Mouse (Mus musculus): ENCODE data around the gene Fcgrt.
"Not testable (repeated sequence)": the region's sequence is repeated elsewhere in the genome, so short reads cannot be mapped to it uniquely, and the experiment has no call there.

Fcgrt gene

DNA sequence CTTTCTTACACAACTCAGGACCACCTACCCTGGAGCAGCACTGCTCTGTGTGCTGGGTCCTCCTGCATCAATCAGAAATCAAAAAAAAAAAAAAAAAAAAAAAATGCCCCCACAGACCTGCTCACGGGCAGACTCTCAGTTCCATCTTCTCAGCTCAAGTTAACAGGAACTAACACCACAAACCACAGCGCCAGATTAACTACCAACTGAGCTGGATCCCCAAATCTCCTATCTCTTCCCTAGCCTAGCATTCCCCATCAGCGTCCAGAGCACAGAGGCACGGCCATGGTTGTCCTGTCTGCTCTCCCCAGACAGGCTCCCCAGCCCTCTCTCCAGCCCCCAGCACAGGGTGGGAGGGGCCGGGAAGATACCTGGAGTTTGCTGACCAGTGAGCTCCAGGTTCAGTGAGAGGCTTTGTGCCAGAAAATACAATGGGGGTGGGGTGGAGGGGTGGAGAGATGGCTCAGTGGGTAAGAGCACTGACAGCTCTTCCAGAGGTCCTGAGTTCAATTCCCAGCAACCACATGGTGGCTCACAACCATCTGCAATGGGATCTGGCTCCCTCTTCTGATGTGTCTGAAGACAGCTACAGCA lies 3.5 kb upstream of the Fcgrt start:
- no peak for DNase-seq

DNA sequence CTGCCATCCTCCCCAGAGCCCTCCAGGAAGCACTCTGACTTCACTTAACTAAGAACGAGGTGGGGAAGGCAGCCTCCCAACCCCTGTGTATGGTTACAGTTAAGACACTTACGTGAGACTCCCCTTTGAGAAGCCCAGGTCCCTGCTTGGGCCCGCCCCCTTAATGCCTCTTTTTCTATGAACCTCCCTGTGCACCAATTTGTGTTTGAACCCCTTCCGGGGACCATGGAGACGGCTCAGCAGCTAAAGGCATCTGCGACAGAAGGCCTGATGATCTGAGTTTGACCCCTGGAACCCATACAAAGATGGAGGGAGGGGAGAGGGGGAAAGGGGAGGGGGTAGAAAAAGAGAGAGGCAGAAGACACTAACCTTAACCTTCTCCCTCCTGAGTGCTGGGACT lies 2.8 kb upstream of the Fcgrt start:
- no peak for DNase-seq

DNA sequence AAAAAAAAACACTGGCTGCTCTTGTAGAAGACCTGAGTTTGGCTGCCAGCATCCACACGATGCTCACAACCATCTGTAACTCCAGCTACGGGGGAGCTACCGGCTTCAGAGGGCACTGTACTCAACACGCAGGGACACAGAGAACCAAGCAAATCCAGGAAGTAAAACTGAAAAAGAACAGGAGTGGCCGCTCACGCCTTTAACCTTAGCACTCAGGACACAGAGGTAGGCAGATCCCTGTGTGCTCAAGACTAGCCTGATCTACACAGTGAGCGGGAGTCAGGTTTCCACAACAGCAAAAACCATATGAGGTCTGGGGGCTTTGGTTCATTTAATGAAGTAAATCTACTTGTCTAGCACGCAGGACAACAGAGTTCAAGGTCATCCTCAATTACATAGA lies 1.8 kb upstream of the Fcgrt start:
- no peak for DNase-seq

DNA sequence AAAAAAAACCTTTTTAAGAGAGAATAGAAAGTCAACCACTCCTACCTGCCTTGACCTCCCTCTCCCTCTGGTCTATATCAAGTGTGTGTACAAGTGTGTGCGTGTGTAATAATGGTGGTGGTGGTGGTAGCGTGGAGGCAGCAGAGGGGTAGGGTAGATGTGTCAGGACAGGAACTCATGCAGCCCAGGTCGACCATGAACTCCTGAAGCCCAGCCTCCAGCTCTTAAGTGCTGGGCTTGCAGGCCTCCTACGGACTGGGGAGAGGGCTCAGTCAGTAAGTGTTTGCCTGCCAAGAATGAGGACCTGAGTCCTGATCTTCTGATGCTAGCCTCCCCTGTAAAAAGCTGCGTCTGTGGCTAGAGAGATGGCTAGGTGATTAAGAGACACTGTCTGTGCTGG lies 1.3 kb upstream of the Fcgrt start:
- no peak for DNase-seq

DNA sequence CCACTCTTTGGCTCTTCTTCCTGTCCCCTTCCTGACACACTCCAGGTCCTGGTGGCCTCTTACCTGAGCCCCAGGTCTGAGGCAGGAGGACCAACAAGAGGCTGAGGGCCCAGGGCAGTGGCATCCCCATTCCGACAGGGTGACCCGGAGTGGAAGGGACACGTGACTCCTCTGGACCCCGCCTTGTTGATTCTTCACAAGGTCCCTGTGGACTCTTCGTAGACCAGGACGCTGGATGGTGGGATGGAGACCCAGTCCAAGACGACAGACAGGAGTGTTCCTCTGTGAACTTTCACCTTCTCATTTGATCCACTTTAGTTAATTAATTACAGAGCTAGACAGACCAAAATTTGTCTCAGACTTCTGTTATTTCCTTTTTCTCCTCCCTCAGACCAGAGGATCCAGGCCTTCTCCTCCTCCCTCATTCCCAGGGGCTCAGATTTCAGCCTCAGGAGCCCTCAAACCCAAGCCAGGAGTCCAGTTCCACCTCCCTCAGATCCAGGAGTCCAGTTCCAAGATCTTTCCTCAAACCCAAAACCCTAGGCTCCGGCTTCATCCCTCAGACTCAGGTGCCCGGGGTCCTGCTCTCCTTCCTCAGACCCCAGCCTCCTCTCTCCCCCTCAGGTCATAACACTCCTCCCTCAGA lies 588 bp downstream of the Fcgrt start:
- DNase-seq = no peak

DNA sequence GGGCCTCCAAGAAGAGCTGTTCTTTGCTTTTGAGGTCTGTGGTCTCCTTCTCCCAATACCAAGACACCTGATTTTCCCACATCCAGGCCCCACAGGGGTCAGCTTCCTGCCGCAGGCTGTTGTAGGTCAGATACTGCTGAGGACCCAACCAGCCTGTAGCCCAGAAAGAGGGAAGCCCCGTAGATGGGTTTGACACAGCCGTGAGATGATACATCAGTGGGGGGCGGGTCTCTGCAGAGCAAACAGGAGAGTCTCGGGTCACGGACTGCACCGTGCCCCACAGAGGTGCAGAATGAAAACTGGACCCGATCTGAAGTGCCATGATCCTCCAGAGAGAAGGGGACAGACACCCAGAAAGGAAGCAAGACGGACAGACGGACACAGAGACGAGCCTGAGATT lies 1.2 kb downstream of the Fcgrt start:
- DNase-seq = no peak

DNA sequence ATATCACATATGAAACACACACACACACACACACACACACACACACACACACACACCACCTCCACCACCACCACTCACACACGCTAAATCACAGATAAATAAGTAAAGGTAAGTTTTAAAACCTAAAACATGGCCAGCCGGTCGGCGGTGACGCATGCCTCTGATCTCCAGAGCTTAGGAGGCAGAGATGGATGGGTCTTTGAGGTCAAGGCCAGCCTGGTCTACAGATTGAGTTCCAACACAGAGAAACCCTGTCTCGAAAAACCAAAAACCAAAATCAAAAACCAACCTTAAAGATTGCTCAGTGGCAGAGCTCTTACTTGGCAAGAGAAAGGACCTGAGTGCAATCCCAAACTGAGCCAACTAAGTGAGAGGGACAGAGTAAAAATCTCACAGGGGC lies 3.6 kb downstream of the Fcgrt start:
- no peak for DNase-seq

DNA sequence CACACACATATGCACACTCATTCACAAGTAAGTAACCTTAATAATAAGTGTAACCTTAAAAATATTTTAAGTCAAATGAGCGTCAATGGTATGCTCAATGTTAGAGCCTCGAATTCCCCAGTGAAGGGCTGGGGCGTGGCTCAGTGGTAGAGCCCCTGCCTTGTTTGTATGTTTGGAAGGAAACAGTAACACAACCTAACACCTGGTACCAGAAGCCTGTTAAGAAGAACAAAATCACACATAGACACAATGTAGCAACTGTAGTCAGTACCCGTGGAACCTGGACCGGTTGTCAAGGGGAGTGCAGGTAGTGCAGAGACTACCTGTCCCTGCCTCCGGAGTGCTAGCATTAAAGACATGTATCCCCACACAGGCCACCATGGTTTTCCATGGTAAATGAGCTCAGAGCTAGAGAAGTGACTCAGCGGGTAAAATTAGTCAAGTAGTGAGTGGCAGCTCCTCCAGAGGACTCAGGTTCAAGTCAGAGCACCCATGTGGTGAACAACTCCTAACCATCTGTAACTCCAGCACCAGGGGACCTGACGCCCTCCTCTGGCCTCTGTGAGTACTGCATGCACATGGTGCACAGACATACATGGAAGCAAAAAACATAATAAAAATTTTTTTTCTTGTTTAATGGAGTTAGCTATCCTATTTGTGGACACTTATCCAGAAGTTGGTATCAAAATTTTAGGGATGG lies 5.0 kb downstream of the Fcgrt start:
- no peak for DNase-seq

DNA sequence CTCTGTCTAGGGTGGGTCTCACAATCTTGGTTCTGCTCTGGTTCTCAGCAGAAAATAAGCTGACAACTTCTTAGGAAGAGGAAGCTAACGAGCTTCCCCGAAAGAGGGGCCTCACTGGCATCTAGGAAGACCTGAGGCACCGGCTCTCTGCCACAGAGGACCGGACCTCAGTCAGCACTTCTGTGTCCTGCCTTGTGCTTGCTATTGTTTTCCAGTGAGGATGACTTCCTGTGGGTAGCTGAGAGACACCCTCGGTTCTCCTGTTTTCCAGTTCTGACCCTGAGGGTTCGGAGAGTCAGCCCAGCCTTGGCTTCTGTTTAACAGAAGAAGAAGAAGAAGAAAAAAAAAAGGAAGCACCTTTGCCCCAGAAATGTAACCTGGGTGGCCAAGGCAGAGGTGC lies 6.2 kb downstream of the Fcgrt start:
- no peak for DNase-seq

DNA sequence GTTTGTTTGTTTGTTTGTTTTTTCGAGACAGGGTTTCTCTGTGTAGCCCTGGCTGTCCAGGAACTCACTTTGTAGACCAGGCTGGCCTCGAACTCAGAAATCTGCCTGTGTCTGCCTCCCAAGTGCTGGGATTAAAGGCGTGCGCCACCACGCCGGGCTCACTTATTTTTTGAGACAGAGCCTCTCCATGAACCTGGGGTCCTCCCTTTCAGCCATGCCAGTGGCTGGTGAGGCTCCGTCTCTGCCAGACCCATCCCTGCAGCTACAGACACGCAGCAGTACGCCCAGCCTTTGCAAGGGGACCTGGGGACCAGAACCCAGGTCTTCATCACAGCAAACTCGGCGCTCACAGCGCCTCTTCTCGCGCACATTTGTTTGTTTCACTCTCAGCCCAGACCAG lies 7.7 kb downstream of the Fcgrt start:
- not testable (repeated sequence) for DNase-seq

DNA sequence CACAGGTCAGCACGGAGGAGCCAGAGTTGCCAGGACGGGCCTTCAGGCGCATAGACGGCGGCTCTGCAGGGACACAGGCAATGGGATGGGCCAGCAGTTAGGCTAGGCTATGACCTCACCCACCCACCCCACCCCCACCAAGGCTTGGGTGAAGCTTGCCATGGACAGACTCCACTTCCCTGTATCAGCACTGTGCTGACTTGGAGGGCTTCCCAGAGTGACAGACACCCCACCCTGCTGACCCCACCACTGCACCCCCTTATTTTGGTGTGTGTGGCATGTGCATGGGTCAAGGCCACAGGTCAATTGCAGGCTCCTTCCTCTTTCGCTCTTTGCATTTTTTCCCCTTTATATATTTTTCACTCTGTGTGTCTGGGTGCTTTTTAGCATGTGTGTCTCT lies 8.3 kb downstream of the Fcgrt start:
- no peak for DNase-seq

DNA sequence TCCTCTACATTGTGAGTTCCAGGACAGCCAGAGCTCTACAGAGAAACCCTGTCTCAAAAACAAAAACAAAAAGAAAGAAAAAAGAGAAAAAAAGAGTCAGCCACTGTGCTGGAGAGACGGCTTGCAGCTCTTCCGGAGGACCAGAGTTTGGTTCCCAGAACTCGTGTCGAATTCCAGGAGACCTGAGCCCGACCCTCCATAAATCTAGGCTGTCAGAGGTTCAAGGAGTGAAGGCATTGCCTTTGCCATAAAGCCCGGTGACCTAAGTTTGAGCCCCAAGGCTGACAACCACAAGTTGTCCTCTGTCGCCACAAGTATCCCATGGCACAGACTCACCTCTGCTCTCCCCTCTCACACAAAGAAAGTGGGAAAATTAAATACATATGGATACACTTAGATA lies 9.5 kb downstream of the Fcgrt start:
- no peak for DNase-seq

DNA sequence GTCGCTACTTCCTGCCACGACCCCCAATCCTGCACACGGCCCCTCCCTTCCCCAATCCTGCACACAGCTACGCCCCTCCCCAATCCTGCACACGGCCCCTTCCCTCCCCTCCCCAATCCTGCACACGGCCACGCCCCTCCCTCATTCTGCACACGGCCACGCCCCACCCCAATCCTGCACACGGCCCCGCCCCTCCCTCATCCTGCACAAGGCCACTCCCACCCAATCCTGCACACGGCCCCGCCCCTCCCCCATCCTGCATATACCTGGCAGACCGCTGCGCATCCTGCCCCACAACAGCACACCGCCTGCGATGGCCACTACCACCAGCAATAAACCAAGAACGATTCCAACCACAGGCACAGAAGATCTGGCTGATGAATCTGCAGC lies 10.1 kb downstream of the Fcgrt start:
- no peak for DNase-seq

DNA sequence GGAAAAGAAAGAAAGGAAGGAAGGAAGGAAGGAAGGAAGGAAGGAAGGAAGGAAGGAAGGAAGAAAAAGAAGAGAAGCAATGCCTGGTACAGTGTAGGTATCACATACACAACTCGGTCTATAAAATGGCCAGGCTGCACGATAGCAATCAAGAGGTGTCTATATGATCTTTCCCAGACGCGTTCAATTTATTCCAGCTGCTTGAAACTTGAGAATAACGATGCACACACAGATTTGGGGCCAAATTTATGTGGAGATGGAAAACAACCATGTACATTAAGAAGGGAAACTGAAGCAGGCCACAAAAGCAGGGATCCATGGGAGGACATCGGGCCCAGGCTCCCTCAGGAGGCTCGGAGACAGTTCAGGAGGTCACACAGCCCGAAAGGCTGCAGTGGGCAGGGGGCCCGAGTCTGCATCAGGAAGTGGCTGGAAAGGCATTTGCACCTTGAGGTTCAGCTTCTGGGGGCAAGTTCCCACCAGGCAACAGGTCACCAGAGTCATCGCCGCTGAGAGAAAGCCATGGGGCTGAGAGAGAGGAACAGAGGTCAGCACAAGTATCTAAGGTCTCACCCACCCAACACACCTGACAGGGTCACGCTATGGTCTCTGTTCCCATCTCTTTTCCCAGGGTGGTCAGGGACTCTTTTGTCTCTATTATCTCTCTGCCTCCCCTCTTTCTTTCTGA lies 10.7 kb downstream of the Fcgrt start:
- DNase-seq = no peak

DNA sequence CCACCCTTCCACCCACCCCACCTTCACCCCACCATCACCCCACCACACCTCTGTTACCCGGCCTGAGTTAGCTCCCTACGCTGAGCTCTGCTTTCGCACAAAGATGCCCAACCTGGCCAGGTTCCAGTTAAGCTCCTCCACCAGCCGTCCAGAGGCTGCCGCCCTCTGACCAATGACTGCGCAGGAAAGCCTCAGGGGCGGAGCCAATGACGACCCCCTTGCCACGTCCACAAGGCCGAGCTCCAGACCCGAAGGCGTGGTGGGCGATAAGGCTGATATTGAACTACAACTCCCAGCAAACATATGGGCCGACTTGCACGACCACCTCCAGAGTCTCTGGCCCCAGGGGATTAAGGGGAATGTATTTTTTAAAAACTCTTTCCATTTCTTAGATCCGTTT lies 11.6 kb downstream of the Fcgrt start, which contains the start of gene Rcn3:
TSS of gene Rcn3 (minus strand) at position 174 of the 400 bp plus-strand sequence.
- peak; percentile 69 for DNase-seq

DNA sequence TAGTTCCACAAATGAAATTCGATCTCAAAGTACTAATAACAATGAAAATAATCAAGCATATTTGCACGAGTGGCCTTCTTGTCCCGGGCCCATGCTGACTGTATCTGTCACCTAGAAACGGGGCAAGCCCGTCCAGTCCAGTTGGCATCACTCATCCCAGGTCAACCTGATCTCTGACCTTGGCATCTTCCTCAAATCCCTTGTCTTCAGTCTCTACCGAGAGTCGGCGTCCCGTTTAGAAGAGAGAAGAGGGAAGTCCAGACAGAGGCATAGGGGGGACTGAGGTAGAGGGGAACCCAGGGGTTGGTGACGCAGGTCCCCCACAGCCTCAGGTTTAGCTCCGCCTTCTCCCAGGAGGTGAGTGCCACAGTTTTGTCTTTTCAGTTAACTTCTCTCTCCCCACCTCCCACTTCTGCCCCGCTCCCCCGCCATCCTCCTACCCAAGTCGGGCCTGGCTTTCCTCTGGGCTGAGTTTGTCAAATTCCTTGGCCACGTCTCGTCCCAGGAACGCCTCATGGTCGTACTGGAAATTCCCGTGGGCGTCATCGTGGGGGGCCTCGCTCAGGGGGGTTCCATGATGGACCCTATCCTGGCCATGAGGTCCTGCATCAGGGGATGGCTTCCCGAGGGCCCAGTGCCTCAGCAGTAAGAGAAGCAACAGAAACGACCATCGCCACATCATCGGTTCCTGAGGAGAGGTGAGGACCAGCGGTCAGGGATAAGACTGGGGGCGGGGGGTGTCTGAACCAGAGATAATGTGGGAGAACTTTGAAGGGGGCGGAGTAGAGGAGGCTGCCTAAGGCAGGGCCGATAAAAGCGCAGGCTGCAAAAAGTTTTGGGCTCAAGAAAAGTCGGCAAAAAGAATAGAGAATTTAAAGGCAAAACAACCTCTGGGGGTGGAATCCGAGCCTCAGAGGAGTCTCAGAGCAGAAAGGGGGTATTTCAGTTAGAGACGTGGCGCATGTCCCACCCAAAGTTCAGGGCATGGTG lies 12.4 kb downstream of the Fcgrt start:
- DNase-seq = no peak

DNA sequence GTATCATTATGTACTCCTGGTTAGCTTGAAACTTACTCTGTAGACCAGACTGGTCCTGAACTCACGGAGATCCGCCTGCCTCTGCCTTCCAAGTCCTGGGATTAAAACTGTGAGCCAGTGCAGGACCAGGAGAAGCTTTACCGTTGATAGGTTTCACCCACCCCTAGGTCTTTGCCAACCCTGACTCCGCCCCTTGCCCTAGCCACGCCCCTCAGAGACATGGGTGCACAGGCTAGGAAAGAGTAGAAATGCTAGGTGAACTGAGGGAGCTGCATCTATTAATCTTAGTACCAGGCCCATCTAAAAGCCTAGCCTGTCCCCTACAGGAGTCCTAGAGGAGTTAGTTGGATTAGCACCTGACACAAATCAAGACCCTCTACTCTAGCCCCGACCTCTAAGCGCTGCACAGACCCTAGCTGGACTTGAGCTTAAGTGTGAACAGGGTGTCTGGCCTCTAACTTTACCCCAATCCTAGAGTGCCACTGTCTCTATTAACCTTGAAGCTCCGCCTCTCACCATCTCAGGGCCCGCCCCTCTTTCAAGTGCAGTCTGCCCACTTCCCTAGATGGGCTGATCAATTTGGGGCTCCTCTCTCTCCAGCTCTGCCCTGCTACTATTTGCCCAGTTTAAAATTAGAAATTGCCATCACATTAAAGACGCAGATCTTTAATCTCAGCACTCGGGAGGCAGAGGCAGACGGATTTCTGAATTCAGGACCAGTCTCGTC lies 13.2 kb downstream of the Fcgrt start:
- no peak for DNase-seq

DNA sequence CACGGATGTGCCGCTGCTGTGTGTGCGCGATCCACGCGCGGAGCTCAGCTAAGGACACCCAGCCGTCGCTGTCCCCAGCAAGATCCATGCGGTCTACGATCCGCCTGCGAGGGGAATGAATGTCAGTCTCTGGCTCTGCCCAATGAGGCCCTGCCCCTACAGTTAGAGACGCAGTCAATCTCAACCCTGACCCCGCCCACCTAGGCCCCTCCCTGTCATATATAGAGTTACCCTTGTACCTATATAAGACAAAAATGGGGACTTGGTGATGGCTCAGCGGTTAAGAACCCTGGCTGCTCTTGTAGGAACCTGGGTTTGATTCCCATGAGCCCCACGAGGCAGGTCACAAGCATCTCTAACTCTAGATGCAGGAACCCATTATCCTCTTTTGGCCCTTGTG lies 15.1 kb downstream of the Fcgrt start:
- no peak for DNase-seq

DNA sequence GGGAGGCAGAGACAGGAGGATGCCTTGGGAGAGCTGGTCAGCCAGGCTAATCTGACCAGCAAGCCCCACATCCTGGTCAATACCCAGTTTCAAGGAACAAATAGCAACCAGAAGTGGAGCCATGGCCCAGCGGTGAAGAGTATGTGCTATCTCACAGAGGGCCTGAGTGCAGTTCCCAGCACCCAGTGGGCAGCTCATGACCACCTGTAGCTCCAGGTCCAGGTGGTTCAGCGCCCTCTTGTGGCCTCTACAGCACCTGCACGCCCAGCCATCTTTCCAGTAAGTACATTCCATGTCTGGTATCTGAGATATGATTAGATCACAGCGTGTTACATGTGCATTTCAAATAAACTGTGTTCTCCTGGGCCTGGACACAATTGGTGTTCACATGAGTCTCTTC lies 17.6 kb downstream of the Fcgrt start:
- no peak for DNase-seq

DNA sequence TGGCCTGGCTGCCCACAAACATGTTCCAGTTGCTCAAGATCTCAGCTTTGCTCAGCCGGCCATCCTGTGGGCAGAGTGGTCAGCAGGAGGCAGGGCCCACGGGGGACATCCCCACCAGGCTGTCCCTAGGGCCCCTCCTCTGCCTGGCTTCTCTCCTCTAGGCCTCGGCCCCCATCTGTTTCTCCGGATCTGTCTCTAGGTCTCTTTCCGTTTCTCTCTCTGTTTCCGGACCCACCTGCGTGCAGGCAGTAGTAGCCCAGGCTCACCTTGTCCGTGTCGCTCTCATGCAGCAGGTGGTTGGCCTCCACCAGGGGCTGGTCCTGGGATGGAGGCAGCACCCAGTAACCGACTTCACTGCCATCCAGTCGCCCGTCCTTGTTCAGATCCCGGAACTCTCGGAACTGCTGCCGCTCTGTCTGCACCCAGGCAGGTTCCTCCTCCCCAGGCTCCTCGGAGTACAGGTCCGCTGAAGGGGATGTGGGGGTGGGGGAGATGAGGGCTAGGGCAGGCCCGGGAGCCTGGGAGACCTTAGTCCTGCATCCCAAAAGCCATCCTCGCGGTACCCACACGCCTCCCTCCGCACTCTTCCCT lies 20.3 kb downstream of the Fcgrt start:
- no peak for DNase-seq

All from right cerebral cortex, postnatal 4 days (tissue).